Comparison of ENCODE assay signal across 7 mouse cellular contexts in the genomic region with DNA sequence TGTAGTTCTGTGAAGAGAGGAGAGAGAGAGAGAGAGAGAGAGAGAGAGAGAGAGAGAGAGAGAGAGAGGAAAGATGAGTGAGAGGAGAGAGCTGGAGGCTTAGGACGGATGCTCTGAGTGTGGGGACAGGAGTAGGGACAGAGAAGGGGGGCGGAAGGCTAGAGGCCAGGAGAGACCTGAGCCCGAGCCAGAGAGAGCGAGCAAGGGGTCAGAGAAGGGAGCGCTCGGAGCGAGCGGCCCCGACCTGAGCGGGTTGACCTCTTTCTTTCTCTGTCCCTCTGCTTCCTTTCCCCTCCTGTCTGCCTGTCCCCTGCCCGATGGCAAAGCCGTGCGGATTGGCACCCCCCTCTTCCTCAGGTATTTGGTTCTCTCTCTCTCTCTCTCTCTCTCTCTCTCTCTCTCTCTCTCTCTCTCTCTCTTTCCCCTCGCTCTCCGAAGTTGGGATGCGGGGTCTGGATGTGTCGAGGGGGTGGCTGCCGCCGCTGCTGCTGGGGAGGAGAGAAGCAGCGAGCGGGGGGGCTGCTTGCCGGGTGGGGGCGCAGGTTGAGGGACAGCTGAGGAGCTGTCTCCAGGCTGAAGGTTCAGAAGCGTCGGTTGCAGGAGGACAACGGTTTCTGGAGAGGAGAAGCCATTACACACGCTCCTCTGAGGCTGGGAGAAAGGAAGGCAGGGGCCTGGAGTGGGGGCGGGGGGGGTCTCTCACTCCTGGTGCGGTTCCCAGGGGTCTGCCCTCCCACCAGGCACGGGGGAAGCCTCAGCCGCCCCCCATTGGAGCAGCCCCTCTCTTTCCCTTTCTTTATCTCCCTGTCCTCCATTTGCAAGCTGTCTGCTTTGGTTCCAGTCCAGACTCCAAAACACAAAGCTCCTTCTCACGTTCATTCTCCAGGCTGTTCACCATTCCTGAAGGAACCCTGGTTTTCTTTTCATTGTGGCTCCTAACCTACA. TPM values are rescaled to one million over a fixed set of nuclear protein-coding genes. Genes with fewer than 3 reads are reported as not detected.
DNase-seq lines count a peak whose midpoint lies in the region; ATAC-seq and TF ChIP-seq lines count a peak whose summit lies in the region.

No protein-coding gene starts in this region.

- DNase-seq in ES-CJ7 (ENCODE audit: low read depth, low spot score), result peak; percentile 37
- DNase-seq in cerebellum, postnatal 36 days, result peak; percentile 49 to 51
- DNase-seq in kidney, postnatal 25 days, result peak; percentile 34 to 61
- DNase-seq in lung, postnatal 4 days, result peak; percentile 57 to 62

- peak overlapping the region; percentile 96 for H3K27ac ChIP-seq in heart, embryonic 12.5 days (ENCODE audit: poor library complexity, severe bottlenecking)
- H3K27ac ChIP-seq in stomach, embryonic 15.5 days, result peak overlapping the region; percentile 97

- H3K4me1 ChIP-seq in heart, embryonic 12.5 days (replicated peaks), result peaks cover 21% of the 10 kb centered on the region
- H3K4me1 ChIP-seq in stomach, embryonic 15.5 days, result peaks cover 4% of the 10 kb centered on the region; the same call in 1 of the 2 replicates

- peak overlapping the region; percentile 96 for H3ac ChIP-seq in C2C12 (ENCODE audit: control insufficient read depth, insufficient read length, low read depth)

- TF ChIP-seq CTCF in C2C12 (IDR thresholded peaks at IDR 0.05; ENCODE audit: control insufficient read depth, insufficient read depth, insufficient read length), result no peak

- no peaks in the 10 kb centered on the region for H3K9me3 ChIP-seq in heart, embryonic 12.5 days (replicated peaks)
- no peaks in the 10 kb centered on the region for H3K9me3 ChIP-seq in stomach, embryonic 15.5 days

- H3K27me3 ChIP-seq in C2C12 (ENCODE audit: control insufficient read depth, insufficient read depth, insufficient read length), result no peaks in the 10 kb centered on the region
- no peaks in the 10 kb centered on the region for H3K27me3 ChIP-seq in heart, embryonic 12.5 days (replicated peaks)
- no peaks in the 10 kb centered on the region for H3K27me3 ChIP-seq in stomach, embryonic 15.5 days (replicated peaks)

- peak overlapping the region; percentile 91 for H3K9ac ChIP-seq in heart, embryonic 12.5 days
- peak overlapping the region; percentile 66 for H3K9ac ChIP-seq in stomach, embryonic 15.5 days

- peak overlapping the region; percentile 66 for H3K4me3 ChIP-seq in C2C12 (ENCODE audit: insufficient read depth, poor library complexity, severe bottlenecking)
- H3K4me3 ChIP-seq in heart, embryonic 12.5 days, result peak overlapping the region; percentile 86
- H3K4me3 ChIP-seq in stomach, embryonic 15.5 days (replicated peaks), result peak overlapping the region; percentile 75

- peaks cover 3% of the 10 kb centered on the region for H3K36me3 ChIP-seq in C2C12 (ENCODE audit: control insufficient read depth, insufficient read depth)
- no peaks in the 10 kb centered on the region for H3K36me3 ChIP-seq in heart, embryonic 12.5 days
- no peaks in the 10 kb centered on the region for H3K36me3 ChIP-seq in stomach, embryonic 15.5 days

- peak overlapping the region; percentile 83 for H3K4me2 ChIP-seq in heart, embryonic 12.5 days
- peak overlapping the region; percentile 93 for H3K4me2 ChIP-seq in stomach, embryonic 15.5 days

- H3K79me2 ChIP-seq in C2C12 (ENCODE audit: control insufficient read depth, insufficient read depth), result peaks cover 73% of the 10 kb centered on the region

- WGBS in heart, embryonic 12.5 days, result under 1% methylated on average over 29 of the region's 32 CpGs
- under 1% methylated on average over 32 of the region's 32 CpGs for WGBS in stomach, embryonic 15.5 days

- ATAC-seq in heart, embryonic 12.5 days (ENCODE audit: insufficient number of reproducible peaks, low FRiP score), result peak; percentile 71
- ATAC-seq in stomach, embryonic 15.5 days (ENCODE audit: insufficient read depth, low FRiP score, low read depth), result peak; percentile 33; the same call in 1 of the 2 replicates

- H3K79me3 ChIP-seq in C2C12 (ENCODE audit: low read depth), result peaks cover 56% of the 10 kb centered on the region

TF ChIP-seq in C2C12, 6 proteins besides CTCF, POLR2A, EP300 and RAD21:
- TF ChIP-seq CEBPB (IDR thresholded peaks at IDR 0.05; ENCODE audit: low read depth), result no peak
- no peak for TF ChIP-seq MAX (IDR thresholded peaks at IDR 0.05)
- no peak for TF ChIP-seq FOSL1 (IDR thresholded peaks at IDR 0.05; ENCODE audit: insufficient read depth, low read length, poor library complexity, severe bottlenecking)
- no peak for TF ChIP-seq MYOD1 (IDR thresholded peaks at IDR 0.05; ENCODE audit: control insufficient read depth, insufficient read length, low read depth)
- TF ChIP-seq MYOG (IDR thresholded peaks at IDR 0.05; ENCODE audit: control insufficient read depth, extremely low read depth, insufficient read length), result no peak
- no peak for TF ChIP-seq USF1 (IDR thresholded peaks at IDR 0.05; ENCODE audit: low read depth)

RNA-seq across cellular contexts. Expression of a gene that starts 4.0 kb away (rescaled TPM):
- polyA plus RNA-seq in C2C12 (2012; fragmentation: generic; extraction: Trizol), result 6.3 TPM
- polyA plus RNA-seq in heart, embryonic 12.5 days (2016; fragmentation: Nextera tagmentation; extraction: Ambion mirVana), result 3.1 and 3.6 TPM in 2 replicates
- polyA plus RNA-seq in stomach, embryonic 15.5 days (2015; fragmentation: Nextera tagmentation; extraction: Ambion mirVana), result 3.1 and 4.2 TPM in 2 replicates

Comparison
In these comparisons a context has a peak if more than half of its experiments do, and no peak if none do; other contexts are left out.
1. Peak in every context shown above with its lines: DNase-seq, ATAC-seq, H3K4me3 ChIP-seq and H3K27ac ChIP-seq.